Mouse (Mus musculus): ENCODE data around the gene Foxd3. TPM values are rescaled to one million over a fixed set of nuclear protein-coding genes. Genes with fewer than 3 reads are reported as not detected.
A peak's percentile ranks its signal among the peaks of the same experiment; 100 is the strongest.

The Foxd3 gene
- total RNA-seq, 1 experiment from 2014 or later = not detected

DNA sequence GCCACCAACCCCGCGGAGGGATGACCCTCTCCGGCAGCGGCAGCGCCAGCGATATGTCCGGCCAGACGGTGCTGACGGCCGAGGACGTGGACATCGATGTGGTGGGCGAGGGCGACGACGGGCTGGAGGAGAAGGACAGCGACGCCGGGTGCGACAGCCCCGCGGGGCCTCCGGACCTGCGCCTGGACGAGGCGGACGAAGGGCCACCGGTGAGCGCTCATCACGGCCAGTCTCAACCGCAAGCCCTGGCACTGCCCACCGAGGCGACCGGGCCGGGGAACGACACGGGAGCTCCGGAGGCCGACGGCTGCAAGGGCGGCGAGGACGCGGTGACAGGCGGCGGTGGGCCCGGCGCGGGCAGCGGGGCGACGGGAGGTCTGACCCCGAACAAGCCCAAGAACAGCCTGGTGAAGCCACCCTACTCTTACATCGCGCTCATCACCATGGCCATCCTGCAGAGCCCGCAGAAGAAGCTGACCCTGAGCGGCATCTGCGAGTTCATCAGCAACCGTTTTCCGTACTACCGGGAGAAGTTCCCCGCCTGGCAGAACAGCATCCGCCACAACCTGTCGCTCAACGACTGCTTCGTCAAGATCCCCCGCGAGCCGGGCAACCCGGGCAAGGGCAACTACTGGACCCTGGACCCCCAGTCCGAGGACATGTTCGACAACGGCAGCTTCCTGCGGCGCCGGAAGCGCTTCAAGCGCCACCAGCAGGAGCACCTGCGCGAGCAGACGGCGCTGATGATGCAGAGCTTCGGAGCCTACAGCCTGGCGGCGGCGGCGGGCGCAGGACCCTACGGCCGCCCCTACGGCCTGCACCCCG, 718 bp downstream of the Foxd3 start:
- ATAC-seq (replicated peaks; ENCODE audit: low read depth, poor library complexity, severe bottlenecking) = no peak

DNA sequence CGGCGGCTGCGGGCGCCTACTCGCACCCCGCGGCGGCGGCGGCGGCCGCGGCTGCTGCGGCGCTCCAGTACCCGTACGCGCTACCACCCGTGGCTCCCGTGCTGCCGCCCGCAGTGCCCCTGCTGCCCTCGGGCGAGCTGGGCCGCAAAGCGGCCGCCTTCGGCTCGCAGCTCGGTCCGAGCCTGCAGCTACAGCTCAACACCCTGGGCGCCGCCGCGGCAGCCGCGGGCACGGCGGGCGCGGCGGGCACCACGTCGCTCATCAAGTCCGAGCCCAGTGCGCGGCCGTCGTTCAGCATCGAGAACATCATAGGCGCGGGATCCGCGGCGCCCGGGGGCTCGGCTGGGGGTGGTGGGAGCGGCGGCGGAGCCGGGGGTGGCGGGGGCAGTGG, 1.3 kb downstream of the Foxd3 start:
- no peak for ATAC-seq (replicated peaks; ENCODE audit: low read depth, poor library complexity, severe bottlenecking)

DNA sequence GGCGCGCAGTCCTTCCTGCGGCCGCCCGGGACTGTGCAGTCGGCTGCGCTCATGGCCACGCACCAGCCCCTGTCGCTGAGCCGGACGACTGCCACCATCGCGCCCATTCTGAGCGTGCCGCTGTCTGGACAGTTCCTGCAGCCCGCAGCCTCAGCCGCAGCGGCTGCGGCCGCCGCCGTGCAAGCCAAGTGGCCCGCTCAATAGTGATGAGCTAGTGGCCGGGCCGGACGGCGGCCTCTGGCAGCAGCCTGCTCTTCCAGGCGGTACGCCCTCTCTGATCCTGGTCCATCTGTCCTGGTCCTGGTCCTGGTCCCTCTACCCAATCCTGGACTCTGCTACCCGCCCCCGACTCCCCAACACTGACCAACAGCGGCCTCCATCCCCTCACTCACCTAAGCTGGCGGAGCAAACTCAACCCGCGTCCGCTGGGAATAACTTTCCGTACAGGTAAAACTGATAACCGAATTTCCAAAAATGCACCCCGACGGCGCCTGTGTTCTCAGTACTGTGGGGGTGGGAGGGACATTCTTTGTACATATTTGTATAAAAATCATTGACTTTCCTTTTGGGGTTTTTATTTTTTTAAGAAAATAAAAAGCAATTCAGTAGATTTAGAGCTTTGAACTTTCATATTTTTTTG, 1.9 kb downstream of the Foxd3 start:
- no peak for ATAC-seq (replicated peaks; ENCODE audit: low read depth, poor library complexity, severe bottlenecking)

DNA sequence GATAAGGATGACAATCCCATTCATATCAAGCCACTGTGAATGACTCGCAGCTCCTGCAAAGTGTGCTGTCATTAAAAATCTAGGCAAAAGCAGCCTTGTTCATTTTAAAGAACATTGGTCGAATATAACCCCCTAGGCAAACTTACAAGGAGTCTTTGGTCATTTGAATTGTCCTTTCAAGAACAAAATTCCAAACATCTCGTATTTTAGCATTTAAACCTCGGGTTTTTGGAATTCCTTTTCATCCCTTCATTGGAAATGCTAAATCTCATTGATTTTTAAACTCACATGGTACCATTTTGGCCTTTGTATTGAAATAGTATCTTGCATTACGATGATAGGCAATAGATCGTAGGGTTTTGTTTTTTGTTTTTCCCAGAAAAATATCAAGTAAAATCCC, 2.8 kb downstream of the Foxd3 start:
- ATAC-seq (replicated peaks; ENCODE audit: low read depth, poor library complexity, severe bottlenecking) = no peak

DNA sequence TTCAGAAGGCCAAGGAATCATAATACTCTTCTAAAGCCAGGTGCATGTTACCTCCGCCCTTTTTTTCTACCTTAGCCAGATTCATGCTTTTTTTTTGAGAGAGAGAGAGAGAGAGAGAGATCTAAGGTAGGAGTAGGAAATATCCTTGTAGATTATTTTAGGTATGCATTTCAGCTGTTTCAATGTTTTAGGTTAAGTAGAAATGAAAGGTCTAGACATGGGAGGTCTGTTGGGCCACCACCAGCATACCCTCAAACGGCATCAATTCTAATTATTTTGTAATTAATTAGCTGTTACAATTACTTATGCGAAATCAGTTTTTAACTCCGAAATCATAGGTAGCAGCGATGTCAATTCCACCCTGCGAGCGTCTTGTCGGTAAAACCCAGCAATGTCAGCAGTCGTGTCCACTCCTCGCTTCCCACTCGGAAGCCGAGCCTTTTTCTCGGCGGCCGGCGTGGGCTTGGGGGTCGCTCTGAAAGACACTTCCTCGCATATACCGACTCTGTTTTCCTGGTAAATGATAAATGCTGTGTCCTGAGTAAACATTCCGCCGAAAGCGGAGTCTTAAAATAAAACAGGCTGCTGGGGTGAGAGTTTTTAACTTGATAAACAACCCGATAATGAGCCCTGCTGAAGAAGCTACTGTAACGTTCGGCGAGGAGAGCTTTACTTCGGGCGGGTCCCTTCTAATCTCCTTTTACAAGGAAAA, 3.4 kb downstream of the Foxd3 start:
- ATAC-seq (replicated peaks; ENCODE audit: low read depth, poor library complexity, severe bottlenecking) = no peak

DNA sequence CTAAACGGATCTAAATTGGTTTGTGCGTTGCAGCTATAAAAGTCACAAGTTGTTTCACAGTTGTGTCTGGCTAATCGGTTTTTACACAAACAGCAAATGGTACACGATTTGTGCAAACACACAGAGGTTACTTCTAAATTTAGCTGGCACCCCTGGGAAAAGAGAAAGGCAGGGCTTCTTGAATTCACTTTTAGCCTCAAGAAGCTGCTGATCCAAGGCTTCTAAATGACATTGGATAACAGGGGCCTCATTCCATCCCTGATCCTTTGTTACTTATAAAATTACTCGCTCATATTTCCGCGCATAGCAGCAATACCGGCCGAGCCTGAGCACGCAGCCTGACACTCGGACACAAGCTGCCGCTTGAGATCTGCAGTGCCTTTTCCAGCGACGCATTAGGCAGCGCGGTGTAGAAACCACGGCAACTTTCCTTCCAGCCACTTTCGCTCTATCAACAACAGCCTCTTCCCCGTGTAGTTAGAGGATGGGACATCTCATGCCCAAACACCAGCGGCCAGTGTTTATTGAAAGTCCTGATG, 4.0 kb downstream of the Foxd3 start:
- ATAC-seq (replicated peaks; ENCODE audit: low read depth, poor library complexity, severe bottlenecking) = no peak

DNA sequence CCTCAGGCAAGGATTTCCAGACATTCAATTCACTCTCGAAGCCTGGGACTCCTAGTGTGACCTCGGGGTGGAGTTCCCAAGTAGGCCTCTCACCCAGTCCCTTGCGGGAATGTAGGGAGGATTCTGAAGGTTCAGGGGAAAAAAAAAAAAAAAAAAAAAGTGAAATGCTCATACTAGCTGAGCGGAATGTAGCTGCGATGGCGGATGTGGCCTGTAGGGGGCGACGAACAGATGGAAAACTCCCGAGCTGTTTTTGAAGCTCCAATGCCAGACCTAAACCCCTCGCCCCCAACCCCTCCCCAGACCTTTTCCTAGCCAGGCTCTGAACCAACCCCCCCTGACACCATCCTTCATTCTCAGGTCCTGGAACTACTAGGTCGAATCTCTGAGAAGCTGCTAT, 4.9 kb downstream of the Foxd3 start:
- peak; percentile 45 for ATAC-seq (replicated peaks; ENCODE audit: low read depth, poor library complexity, severe bottlenecking)

DNA sequence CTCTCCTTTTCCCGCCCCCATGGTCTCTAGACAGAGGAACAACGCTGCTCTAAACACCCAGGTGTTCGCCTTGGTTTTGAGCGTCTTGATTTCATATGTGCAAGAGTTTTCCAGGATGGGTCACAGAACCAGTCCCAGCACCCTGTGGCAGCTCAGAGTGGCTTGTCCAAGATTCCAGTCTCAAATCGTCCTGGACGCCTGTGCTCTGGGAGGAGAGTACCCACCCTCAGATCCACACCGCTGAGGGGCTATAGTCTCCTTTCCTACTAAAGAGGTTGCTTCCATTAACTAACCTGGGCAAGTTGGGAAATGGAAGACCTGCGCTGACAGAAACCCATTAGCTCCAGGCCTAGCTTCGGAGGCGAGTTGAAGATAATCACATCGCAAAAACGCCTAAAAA, 5.9 kb downstream of the Foxd3 start:
- no peak for ATAC-seq (replicated peaks; ENCODE audit: low read depth, poor library complexity, severe bottlenecking)

DNA sequence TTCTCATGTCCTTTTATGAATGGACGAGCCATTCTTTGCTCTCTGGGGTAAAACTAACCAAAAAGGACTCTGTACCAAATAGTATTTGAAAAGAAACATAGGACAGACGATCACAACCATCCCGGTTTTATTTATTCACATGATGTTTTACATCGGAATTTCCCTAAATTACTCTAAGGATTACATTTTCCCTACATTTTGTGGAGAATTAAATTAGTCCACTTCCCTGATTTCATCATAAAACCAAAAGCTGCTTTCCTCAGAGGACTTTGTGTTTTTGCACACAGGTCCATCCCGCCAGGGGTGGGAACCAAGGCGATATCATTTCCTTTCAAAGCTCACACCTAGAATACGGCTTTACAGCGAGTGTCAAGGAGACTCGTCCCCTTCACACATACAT, 6.3 kb downstream of the Foxd3 start:
- no peak for ATAC-seq (replicated peaks; ENCODE audit: low read depth, poor library complexity, severe bottlenecking)

DNA sequence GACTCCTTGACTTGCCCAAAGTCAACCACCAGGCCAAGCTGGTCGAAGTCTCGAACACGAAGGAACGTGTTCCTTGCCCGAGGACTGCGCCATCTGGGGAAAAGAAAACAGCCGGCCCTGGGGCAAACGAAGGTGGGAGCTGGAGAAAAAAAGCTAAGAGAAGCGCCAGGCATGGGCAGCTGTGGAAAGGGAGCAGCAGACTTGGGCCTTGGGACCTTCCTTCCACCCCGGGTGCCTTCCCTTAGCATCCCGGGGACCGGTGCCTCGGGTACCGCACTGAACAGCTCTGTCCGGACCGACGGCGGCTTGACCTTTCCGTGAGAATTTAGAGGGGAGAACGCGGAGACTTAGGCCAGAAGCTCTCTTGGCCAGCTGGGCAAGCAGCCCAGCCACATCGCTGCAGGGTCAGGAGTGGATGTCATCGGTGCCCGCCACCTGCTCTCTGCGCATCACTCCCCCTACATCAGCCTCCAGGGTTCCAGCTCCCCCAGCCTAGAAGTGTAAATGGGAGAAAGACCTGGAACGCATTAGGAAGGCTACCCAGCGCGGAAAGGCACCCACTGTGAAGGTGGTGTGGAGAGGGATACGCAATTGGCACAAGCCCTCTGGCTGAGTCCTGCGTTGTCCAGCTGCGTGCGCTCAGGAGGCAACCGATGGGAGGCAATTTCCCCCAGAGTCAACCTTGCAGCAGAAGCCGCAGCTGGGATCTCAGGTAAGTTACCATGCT, 6.9 kb downstream of the Foxd3 start:
- no peak for ATAC-seq (replicated peaks; ENCODE audit: low read depth, poor library complexity, severe bottlenecking)

DNA sequence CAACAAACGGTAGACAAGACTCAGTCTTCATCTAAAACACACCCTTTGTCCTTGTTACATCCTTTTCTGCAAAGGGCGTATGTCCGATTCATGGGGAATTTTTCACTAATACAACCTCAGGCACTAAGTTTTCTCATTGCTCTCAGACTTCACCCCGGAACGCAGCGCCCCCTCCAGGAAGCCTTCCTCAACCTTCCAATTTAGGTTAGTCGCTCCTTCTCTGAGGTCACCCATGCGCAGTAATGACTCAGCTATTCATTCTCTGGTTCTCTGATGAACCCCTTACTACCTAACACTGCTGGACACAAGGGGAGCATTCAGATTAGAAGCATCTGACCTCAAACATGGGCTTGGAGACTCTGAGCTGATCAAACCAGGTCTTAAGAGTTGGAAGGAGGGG, 7.6 kb downstream of the Foxd3 start:
- ATAC-seq (replicated peaks; ENCODE audit: low read depth, poor library complexity, severe bottlenecking) = peak; percentile 31; the same call in 1 of the 2 replicates

DNA sequence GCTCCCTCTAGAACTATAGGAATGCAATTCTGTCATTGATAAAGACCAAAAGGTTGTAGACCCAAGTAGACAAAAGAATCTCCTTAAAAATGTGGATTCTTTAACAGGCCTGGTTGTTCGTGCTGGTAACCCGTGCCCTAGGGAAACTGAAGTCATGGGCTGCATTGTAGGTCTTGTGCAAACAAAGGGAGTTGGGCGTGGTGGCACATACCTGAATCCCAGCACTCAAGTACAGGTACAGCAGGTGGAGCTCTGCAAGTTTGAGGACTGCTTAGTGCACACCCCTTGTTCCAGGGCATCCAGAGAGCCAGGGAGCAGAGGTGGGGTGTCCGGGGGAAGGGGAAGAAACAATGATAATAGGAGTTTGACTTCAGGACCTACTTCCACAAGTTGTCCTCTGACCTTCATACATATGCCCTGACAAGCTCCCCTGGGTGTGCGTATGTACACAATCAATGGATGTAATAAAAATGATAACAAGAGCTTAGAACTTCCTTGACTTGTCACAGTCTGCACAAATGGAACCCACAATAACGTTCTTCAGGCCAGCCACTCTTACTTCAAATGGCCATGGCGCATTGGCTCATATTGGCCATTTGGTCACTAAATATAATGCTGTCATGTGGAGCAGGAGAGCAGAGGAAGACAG, 14.2 kb downstream of the Foxd3 start:
- no peak for ATAC-seq (replicated peaks; ENCODE audit: low read depth, poor library complexity, severe bottlenecking)

DNA sequence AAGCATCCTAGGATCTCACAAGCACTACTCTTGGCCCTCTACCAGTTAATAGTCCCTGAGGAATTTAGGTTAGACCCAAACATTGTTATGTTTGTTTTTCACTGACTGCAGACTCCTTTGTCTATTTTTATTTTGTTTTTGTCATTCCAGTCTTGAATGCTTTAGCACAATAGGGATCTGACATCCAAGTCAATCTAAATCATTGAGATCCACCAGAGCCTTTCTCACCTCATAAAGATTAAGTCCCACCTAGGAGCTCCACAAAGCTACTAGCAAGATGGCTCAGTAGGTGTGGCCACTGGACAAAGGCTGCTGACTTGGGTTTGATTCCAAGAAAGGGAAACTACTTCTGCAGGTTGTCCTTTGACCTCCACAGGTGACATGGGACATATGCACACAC, 19.1 kb downstream of the Foxd3 start:
- no peak for ATAC-seq (replicated peaks; ENCODE audit: low read depth, poor library complexity, severe bottlenecking)

DNA sequence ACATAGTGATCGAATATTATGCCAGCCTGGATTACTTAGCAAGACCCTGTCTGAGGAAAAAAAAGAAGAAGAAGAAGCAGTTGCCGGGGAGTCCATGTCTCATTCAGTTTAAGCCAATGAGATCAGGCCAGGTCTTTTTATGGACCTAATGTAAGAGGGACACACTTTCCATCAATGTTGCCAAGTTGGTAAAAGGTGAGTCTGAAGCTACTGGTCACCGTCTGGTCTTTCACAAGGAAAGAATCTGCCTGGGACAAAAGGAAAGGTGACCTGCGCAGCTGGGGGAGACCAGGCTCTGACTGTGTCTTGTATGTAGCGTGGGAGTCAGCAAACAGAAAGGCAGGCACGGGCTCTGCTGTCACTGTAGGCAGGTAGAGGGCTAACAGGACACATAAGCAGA, 27.8 kb downstream of the Foxd3 start:
- no peak for ATAC-seq (replicated peaks; ENCODE audit: low read depth, poor library complexity, severe bottlenecking)

DNA sequence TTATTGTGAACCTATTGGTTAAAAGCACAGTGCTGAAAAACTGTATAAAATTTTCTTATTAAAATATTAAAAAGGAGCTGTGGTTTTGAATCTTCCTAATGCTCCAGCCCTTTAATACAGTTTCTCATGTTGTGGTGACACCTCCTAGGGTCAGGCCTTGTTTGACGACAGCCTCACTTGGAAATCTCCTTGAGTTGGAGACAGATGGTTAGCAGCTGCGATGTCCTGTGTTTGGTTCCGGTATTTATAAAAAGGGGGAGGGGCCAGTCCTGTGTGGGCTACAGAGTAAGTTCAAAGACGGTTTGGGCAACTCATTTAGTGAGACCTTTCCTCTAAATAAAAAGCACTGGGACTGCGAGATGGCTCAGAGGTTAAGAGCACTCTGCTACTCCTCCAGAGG, 30.2 kb downstream of the Foxd3 start:
- ATAC-seq (replicated peaks; ENCODE audit: low read depth, poor library complexity, severe bottlenecking) = no peak

Other genes with a start within 250 kb of the Foxd3 start
- gene Alg6, start 59.4 kb downstream of the Foxd3 start, total RNA-seq (2017) = 9.9 and 12.3 TPM in 2 replicates
- gene Efcab7, start 172.9 kb downstream of the Foxd3 start, total RNA-seq (2017) = 10.7 and 13.8 TPM in 2 replicates

Data from common myeloid progenitor, adult 5-6 weeks (primary cell).